8 mouse cellular contexts compared by ENCODE assay signal in the genomic region with DNA sequence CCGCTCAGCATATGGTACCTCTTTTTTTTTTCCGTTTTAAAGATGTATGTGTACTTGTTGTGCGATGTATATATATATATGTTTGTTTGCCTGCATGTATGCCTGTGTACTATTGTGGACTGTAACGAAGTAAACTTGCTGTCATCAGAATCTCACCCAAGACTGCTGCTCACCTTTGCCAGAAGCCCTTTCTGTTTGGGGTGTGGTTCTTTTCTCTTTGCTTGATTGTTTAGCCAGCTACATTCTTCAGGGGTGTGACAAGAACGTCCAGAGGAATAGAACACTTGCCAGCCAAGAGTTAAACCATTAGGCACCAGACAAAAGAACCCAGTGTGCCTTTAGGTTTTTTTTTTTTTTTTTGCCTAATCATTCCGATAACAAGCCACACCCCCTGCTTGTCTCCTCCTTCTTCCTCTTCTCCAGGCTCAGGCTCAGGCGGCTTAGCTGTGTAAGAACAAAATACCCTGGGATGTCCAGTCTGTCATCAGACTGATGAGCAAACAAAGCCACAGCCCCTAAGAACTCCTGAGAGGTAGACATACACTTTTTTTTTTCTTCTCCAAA. TPM values are rescaled to one million over a fixed set of nuclear protein-coding genes. Genes with fewer than 3 reads are reported as not detected.
DNase-seq lines count a peak whose midpoint lies in the region; ATAC-seq lines count a peak whose summit lies in the region.

No protein-coding gene starts in this region.

- peak; percentile 44 for DNase-seq in adrenal gland, postnatal 10 days
- DNase-seq in adrenal gland, postnatal 4 days (ENCODE audit: low spot score in 2 of 2): no peak
- peak; percentile 89 for DNase-seq in 3T3-L1 (ENCODE audit: low read depth, low spot score)
- DNase-seq in embryo, embryonic 10.5 days (ENCODE audit: low spot score): peak; percentile 64
- DNase-seq in lung, postnatal 36 days: peak; percentile 86
- DNase-seq in layer of hippocampus, adult 9-10 months (ENCODE audit: low spot score): no peak
- DNase-seq in ovary, postnatal 36 days (ENCODE audit: low spot score): no peak

- ATAC-seq in inflammation-experienced regulatory T-cells, adult 6 months: peak; percentile 52

RNA-seq across cellular contexts. Expression of a gene that starts 20.5 kb away (rescaled TPM):
- total RNA-seq in adrenal gland, postnatal 10 days (2021): 10 to 100 TPM; 36.5 to 47.0 TPM
- total RNA-seq in adrenal gland, postnatal 4 days (2021): 10 to 100 TPM; 14.5 TPM
- polyA plus RNA-seq in inflammation-experienced regulatory T-cells, adult 6 months (2017; shearing (Covaris generic)): 10 to 100 TPM; 26.4 to 55.3 (median 36.4) TPM

Comparison
In these comparisons a context has a peak if more than half of its experiments do, and no peak if none do; other contexts are left out.
1. DNase-seq: peak in adrenal gland, postnatal 10 days (single experiment), 3T3-L1 (single experiment), embryo, embryonic 10.5 days (single experiment) and lung, postnatal 36 days (single experiment); none in adrenal gland, postnatal 4 days (0 of 2), layer of hippocampus, adult 9-10 months (single experiment) and ovary, postnatal 36 days (single experiment).